Mouse (Mus musculus) v-Abl transformed pro-B cells (cell line): ENCODE data around the gene Rbfox1.

Source experiments
- in situ Hi-C, 2 experiments: fragments of 400-800 bp; cut with MboI; formaldehyde crosslinking; loops; one replicate each; pipeline ENCODE4 v1.15.1; 2025; ENCODE audit not compliant: unreplicated experiment in 2 of 2

Gene Rbfox1

DNA sequence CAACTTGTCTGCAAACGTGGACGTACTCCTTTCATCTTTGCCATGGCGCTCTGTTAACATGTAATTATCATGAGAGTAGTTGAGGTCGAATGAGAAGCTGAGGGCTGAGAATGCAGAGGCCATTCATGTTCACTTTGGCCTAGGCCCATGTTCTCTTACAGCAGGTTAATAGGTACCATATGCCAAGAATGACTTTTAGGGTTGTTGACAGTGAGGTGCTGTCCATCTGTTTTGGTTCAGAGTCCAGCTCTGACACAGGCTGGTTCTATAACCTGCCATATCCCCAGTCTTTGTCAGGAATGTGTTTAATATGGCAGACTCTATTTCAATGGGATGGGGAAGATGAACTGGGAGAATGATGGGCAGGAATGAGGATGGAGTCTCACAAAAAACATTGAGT is 1174.4 kb downstream of the Rbfox1 start:
- in situ Hi-C loops: no loop called here

DNA sequence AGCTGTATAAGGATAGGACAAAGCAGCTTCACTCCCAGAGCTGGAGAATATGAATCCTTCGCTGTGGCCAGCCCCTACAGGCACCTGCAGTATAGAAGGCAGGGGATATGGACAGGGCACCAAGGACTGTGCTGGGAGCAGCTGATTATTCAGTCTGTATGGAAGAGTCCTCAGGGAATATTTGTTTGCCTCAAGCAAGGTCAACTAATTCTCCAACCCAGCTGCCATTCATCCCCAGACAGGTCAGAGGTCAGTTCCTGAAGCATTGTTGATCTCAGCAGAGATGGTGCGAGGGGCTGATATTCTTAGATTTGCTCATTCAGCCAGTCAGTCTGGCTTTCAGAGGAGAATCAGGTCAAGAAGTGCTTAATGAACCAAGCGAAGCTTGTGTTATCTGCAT is 1175.7 kb downstream of the Rbfox1 start:
- in situ Hi-C loops: no loop called here

DNA sequence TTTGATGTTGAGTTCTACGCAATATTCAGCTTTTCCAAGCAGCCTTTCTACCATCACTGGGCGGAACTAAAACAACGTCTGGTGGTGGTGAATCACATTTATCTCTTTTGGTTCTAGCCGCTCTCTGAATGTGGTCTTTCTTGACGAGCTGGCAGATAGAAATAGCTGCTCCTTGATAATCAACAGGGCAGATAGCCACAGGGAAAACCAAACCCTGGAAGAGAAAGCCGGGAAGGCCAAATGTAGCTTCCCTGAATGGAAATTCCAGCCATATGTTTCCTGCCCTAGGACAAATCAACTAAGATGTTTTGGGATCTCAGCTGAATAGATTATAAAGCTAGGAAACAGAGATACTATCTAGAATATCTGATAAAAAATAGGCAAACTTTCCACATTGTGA is 1177.4 kb downstream of the Rbfox1 start:
- in situ Hi-C loops: no loop called here

DNA sequence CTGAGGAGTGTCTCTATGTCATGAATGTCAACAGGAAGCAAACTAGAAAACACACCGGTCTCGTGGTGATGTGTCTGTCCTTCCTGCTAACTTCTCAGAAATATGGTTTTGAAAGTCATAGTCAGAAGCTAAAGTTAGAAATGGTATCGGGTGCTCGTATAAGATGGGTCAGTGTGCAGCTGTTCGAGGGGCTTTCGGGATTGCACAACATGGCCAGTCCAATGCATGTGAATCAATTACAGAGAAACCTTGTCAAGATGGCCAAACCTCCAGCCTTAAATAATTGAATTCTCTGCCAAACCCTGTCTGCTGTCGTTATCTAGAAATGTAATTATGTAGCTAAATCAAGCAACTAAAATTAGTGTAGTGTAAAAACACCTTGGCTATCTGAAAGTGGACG is 1182.0 kb downstream of the Rbfox1 start:
- in situ Hi-C loops: no loop called here

DNA sequence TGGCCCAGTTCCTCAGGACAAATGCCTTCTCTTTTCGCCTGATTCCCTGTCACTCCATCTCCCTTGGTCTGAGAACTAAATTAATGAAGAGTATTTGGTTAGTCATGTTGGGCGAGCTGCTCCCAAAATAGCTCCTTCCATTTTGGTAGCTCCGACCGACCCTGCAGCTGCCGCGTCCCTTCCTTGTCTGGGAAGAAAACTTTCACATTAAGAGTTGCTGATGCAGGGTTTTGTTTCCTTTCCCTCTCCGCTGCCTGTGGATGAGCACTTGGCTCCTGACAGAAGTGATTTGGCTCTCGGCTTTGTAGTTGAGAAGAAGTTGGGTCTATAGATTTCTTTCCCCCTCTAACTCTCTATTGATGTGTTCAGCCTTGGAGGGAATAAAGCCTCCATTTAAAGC is 1184.4 kb downstream of the Rbfox1 start:
- in situ Hi-C loops: no loop called here

DNA sequence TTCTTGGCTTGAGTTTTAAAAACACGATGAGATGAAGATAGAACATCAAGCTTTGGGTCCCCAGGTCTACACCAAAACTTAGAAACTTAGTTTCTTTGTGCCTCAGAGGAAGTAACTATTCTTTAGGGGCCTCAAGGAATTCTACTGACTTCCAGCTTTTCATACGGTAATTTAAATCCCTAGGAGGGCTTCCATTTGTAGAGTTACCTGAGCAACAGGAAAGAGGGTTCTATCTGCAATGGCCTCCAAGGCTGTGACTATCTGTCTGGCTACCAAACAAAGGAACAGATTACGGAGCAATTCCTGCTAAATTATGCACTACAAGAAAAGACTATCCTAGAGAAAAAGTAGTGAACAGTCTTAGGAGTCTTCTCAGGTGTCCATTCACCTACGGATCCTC is 1189.6 kb downstream of the Rbfox1 start:
- in situ Hi-C loops: no loop called here

DNA sequence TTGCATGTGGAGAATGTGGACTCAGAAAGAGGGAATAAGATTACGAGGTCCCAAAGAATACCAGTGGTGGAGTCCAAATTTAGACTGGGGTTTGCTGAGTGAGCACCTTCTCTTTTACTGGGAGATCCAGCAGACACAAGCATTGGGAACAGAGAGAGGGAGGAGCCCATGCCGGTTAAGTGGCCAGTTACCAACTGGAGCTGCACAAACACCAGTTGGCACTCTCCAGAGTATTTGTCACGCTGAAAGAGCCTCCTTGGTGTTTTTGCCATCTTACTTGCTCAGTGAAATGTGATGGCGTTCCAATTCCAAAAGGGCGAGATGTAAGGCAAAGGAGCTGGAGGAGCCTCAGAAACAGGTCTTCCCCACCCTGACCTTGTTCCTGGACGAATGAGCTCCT is 1190.6 kb downstream of the Rbfox1 start:
- in situ Hi-C loops: no loop called here

DNA sequence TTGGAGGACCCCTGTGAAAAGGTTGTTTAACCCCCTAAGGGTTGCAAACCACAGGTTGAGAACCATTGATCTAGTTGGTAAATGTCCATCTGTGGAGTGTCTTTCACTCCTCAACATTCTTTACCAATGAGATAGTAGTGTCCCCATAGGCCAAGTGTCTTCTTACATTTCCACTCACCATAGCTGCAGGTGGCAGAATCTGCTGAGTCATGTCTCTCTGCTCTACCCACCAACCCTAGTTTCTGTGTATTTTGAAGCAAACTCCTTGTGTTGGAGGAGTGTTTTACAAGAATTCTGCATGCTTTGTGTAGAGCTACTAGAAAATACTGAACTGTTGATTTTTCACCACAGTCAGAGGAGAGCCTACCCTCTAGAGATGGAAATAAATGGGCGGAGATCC is 1191.2 kb downstream of the Rbfox1 start:
- in situ Hi-C loops: no loop called here

DNA sequence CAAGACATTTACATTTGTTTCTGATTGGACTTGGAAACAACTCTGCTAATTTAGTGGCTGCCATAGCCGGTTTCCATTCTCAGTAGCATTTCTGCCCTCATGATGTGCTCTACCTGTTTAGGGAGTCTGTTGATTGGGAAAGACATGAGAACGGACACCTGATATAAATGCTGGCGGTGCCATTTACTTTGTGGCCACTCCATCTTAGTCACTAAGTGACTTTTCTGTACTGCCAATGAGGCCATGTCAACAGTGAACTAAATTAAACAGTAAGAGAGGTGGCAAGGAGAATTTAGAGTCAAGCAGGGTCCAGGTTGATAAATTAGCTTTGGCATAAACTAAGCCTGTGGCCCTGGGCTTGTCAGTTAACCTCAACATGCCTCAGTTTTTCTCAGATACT is 1191.6 kb downstream of the Rbfox1 start:
- in situ Hi-C loops: no loop called here

DNA sequence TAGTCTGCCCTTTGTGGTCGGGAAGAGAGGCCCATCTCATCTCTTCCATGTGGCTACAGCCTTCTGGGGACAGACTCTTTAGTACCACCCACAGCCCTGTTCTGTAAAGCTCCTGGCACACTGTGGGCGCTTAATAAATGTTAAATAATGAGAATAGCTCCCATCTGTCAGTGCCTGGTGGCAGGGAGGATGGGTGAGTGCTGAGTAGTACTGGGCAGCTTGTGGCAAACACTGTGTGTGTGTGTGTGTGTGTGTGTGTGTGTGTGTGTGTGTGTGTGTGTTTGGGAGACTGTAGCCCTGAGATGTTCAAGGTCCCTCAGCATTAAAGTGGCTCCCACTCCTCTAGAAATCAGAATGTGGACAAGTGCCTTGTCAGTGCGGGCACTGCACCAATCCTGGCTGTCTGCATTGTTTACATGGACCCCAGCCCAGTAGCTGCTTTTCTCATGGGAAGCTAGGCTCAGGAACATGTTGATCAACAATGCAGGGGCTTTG is 1196.0 kb downstream of the Rbfox1 start:
- in situ Hi-C loops: no loop called here

DNA sequence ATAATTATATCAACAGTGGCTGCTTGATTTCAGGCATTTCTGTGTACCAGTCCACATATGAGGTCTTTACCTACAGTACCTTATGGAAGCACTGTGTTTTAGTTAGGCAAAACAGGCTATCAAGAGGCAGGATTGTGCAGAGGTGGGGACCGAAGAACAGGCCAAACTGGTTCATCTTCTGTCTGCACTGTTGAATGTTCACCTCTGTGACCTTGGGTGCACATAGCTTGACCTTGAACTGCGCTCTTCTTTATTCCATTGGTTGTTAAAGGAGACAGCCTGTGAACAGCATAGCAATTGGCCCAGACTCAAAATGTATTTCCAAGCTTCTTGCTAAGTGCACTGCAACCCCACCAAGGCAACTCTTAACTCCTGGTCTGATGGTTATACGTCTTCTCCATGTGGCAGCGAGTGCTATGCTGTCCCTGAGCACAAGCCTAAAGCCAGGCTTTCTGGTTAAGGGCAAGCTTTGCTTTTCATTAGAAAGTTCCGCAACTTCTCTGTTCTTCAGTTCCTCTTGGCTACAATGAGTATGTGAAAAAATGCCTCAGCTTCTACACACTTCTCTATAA is 1196.6 kb downstream of the Rbfox1 start:
- in situ Hi-C loops: no loop called here

DNA sequence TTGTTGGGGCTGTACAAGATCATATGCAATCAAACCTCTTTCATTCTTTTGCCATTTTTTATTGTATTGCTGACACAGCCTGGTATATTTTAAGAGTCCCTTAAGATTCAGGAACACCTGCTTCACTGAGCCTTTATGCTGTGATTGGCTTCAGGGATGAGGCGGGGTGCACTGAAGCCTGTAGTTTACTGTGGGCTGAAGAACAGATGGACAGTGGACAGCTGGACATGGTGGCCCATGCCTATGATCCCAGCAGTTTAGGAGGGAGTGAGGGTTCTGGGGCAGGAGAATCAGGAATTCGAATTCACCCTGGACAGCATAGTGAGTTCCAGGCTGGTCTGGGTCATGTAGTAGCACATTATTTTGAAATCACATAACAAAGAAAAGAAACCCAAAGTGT is 1198.8 kb downstream of the Rbfox1 start:
- in situ Hi-C loops: no loop called here

DNA sequence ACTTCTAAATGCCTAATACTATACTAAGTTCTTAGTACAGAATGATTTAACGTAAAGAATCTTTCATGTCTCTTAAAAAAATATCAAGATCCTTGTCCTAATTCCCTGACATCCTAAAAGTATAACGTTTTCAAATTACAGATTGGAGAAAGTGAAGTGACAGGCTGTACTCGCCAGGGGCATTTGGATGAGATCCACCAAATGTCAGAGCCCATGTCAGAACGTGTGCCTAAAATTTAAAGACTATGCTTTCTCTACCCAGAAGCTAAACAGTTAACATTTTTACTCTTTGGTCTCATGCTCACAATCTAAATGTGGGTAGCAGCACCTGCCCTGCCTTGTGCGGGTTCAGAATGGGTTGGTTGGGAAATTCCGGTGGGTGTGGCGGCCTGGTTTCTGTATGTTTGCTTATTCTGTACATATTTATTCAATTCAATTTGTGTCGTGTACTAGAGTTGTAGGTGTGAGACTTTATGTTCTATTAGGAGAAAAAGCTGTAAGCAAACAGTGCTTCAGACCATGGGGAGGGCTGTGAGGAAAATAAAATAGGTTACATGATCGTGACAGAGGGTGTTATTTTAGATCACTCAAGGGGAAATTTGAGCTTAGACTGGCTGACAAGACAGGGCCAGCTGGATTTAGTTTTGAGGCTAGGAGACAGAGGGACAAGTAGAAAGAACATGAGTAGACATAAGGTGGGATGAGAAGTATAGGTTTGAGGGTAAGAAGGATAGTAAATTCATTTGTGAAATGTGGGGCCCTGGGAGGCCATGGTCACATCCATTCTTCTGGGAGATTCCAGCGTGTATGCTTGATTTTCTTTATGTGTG is 1203.7 kb downstream of the Rbfox1 start:
- in situ Hi-C loops: no loop called here

DNA sequence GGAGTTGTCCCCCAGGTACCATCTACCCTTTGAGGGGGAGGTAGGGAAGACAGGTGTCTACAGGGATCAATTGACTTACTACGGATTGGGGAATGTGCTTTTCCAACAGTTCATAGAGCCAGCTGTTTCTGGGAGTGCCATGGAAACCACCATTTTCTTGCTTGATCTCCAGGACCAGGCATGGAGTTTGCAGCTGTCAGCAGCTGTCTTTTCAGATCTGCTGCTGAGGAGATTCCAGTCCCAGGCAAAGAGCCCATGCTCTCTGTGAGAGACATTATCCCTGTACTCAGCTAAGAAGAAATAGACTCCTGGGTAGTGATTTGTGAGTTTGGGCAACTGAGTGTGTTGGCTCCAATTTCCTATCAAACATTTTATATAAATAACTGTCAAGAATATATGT is 1204.3 kb downstream of the Rbfox1 start:
- in situ Hi-C loops: no loop called here

DNA sequence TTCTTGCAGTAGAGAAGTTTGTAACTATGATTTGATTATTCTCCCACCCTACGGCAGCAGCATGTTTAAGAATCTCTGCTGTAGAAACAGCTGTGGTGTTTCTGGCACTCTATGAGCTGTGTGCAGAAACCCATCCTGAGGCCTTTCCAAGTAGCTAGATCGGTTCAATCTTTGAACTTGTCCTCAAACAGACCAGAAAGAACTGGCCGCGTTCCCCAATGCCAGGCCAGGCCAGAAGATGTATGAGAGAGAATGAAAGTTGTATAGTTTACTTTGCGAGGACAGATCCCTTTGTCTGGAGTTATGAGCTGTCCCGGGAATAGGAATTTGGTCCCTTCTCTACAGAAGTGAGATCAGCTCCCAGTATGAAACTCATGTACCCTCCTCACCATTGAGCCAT is 1205.0 kb downstream of the Rbfox1 start:
- in situ Hi-C loops: no loop called here

DNA sequence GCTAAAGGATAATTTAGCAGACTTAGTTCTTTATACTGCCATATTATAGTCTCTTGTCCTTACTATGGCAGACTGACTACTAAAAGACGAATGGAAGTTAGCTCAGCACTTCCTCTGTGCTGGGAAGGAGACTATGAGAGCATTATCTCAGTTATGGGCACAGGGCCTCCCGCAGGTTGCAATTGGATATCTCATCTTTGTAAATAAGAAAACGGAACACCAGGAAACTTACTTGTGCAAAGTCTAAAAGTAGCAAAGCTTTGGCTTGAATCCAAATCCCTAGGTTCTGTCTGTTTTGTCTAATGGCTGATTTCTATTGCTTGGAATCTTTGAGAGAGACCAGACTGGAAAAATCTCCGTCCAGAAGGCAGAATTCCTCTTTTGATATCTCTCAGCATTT is 1207.7 kb downstream of the Rbfox1 start:
- in situ Hi-C loops: no loop called here

DNA sequence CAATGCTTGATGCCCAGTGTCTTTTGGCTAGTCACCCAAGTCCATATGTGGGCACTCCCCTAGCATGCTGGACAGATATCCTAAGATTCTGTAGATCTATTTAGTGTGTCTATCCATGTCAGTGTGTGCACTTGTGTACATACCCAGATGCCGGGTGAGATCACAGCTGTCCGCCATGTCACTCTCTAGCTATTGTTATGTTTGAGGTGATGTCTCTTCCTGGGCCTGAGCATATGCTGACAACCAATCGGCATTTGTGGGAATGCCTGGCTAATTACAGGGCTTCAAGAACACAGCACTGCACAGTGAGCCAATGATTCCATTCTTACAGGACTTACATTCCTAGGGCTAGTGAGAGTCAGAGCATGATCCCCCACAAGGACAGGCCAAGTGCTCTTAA is 1208.5 kb downstream of the Rbfox1 start:
- in situ Hi-C loops: no loop called here

DNA sequence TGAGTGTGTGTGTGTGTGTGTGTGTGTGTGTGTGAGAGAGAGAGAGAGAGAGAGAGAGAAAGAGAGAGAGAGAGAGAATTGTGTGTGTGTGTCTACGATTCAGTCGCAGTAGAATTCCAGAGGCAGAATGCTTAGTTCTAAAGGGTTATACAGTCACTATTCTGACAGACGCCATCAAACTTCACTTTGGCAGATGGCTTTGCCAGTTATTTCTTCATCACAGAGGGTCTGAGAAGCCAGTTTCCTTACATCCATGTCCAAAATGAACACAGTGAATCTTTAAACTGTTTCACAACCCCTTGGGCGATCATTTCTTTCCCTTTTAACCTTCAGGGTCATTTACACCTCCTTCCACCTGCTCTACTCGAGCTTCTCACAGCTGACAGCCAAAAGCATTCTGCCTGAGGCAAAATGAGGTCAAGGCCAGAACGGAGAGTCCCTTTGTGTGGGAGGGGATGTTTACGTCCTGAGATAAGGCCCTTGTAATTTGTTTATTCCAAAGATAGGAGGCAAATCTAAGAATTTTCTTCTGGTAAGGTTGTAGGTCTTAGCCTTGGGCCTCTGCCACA is 1209.1 kb downstream of the Rbfox1 start:
- in situ Hi-C loops: no loop called here

DNA sequence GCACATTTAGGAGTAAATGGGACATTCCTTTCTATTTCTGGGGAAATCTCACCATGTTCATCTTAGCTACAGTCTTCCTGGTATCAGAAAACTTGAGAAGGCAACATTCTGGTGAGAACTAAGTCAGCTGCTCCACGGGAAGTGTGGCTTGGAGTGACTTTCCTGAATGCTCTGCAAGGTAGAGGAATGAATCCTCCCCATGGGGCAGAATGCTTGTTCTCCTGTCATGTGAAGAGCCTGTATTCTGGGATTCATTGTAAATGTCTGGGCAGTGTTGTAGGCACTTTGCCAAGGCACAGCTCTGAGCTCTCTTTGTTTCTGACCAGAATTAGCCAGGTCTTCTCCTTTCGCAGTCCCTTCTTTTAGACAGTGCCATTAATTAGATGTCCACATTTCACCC is 1211.9 kb downstream of the Rbfox1 start:
- in situ Hi-C loops: no loop called here

DNA sequence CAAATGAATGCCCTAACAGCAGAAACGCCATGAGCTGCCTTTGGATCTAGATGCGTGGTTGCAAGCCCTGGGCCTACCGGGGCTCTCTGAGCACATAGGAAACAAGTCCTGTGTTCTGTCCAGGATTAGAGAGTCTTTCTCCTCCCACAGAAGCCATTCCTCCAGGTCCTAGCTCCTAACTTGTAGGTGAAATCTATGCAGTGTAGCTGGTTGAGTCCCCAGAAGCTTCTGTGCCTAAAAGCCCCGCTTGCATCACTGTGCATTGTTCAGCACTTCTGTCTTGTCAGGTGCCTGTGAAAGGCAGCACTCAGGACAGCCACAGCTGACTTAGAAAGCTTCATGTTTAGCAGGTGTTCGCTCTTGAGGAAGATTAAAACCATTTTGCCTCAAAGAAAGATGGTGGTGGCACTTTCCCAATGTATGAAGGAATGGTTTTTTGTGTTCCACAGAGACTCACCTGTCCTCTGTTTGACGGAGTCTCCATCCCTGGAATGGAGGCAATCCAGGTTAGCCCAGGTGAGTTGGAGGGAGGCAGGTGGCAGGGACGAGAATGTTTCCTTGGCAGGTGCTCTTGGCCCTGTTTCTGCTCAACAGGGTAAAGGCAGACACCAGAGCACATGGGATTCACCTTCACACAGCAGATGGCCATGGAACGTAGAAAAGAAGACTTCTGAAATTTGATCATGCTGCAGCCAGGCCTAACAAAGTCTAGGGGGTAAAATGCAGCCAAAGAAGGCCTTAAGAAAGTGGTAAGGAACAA is 1213.0 kb downstream of the Rbfox1 start:
- in situ Hi-C loops: no loop called here
